Mouse (Mus musculus) myocyte (in vitro differentiated cells): ENCODE results near the gene Apobec4.

Experiments used
- CEBPB ChIP-seq: IDR thresholded peaks from 2 replicates; pipeline ENCODE4 v1.6.1; 2011; ENCODE audit warnings: mild to moderate bottlenecking, moderate library complexity; ENCODE audit not compliant: poor library complexity, insufficient read depth, severe bottlenecking
- E2F4 ChIP-seq: IDR thresholded peaks from one replicate; pipeline ENCODE4 v1.6.1; 2011; ENCODE audit warnings: mild to moderate bottlenecking, control low read depth, moderate library complexity; ENCODE audit not compliant: insufficient read depth
- MAX ChIP-seq: IDR thresholded peaks from one replicate; pipeline ENCODE4 v1.6.1; 2011; ENCODE audit warnings: low read depth, mild to moderate bottlenecking, control low read depth
- POLR2A ChIP-seq: IDR thresholded peaks from one replicate; pipeline ENCODE4 v1.6.1; 2011; ENCODE audit warnings: low read depth, mild to moderate bottlenecking, control low read depth, moderate library complexity; ENCODE audit not compliant: insufficient read length
- REST ChIP-seq: IDR thresholded peaks from one replicate; pipeline ENCODE4 v1.6.1; 2011; ENCODE audit warnings: mild to moderate bottlenecking, control low read depth, moderate library complexity; ENCODE audit not compliant: insufficient read depth, insufficient read length
- SRF ChIP-seq: IDR thresholded peaks from one replicate; pipeline ENCODE4 v1.6.1; 2011; ENCODE audit warnings: low read depth; ENCODE audit not compliant: control insufficient read depth, insufficient read length
- USF1 ChIP-seq: IDR thresholded peaks from one replicate; pipeline ENCODE4 v1.6.1; 2011; ENCODE audit warnings: low read depth, mild to moderate bottlenecking, control low read depth, moderate library complexity

- TF ChIP-seq USF1 (no peak), POLR2A (no peak), CEBPB (no peak), MAX (no peak), E2F4 (no peak), SRF (no peak), REST (no peak)
Measured at GRCm38 (mm10) chr1:152798125-152798524, 47.8 kb downstream of the Apobec4 start.
